Mouse (Mus musculus) cerebellum, adult 11-12 months (tissue): ENCODE results near the gene Cldn3.

Source experiments
- DNase-seq: peaks from one replicate; pipeline ENCODE4 v3.0.0; 2022

The Cldn3 gene

GRCm38 (mm10) chr5:134965852-134966821 is 19.9 kb upstream of the Cldn3 start:
- peak; percentile 16 for DNase-seq

- DNase-seq: no peak
Observed at GRCm38 (mm10) chr5:134967164-134967944, 18.7 kb upstream of the Cldn3 start.

GRCm38 (mm10) chr5:134970671-134971070 is 15.3 kb upstream of the Cldn3 start:
- DNase-seq: no peak

GRCm38 (mm10) chr5:134973081-134973480 is 12.9 kb upstream of the Cldn3 start:
- no peak for DNase-seq

- no peak for DNase-seq
Observed at GRCm38 (mm10) chr5:134973526-134973925, 12.5 kb upstream of the Cldn3 start.

GRCm38 (mm10) chr5:134974294-134974693 is 11.7 kb upstream of the Cldn3 start:
- no peak for DNase-seq

- DNase-seq: no peak
Observed at GRCm38 (mm10) chr5:134974921-134975320, 11.1 kb upstream of the Cldn3 start.

GRCm38 (mm10) chr5:134976164-134976563 is 9.8 kb upstream of the Cldn3 start:
- DNase-seq: no peak

GRCm38 (mm10) chr5:134976577-134977250 is 9.3 kb upstream of the Cldn3 start:
- DNase-seq: no peak

- no peak for DNase-seq
Observed at GRCm38 (mm10) chr5:134977837-134978236, 8.2 kb upstream of the Cldn3 start.

GRCm38 (mm10) chr5:134981149-134981548 is 4.9 kb upstream of the Cldn3 start:
- no peak for DNase-seq

GRCm38 (mm10) chr5:134983111-134983510 is 2.9 kb upstream of the Cldn3 start:
- DNase-seq: no peak

GRCm38 (mm10) chr5:134983771-134984170 is 2.2 kb upstream of the Cldn3 start:
- DNase-seq: no peak

- DNase-seq: no peak
Observed at GRCm38 (mm10) chr5:134986298-134987268, 569 bp downstream of the Cldn3 start.

GRCm38 (mm10) chr5:134989166-134989565 is 3.2 kb downstream of the Cldn3 start:
- no peak for DNase-seq

- DNase-seq: no peak
Observed at GRCm38 (mm10) chr5:134989741-134990140, 3.7 kb downstream of the Cldn3 start.

GRCm38 (mm10) chr5:134992566-134992965 is 6.6 kb downstream of the Cldn3 start:
- no peak for DNase-seq

- DNase-seq: no peak
Observed at GRCm38 (mm10) chr5:134998359-134998758, 12.3 kb downstream of the Cldn3 start.

GRCm38 (mm10) chr5:134999797-135000196 is 13.8 kb downstream of the Cldn3 start:
- no peak for DNase-seq

- peak; percentile 28 for DNase-seq
Observed at GRCm38 (mm10) chr5:135000751-135001150, 14.7 kb downstream of the Cldn3 start.

GRCm38 (mm10) chr5:135001309-135001708 is 15.3 kb downstream of the Cldn3 start:
- peak; percentile 65 for DNase-seq

GRCm38 (mm10) chr5:135002151-135002550 is 16.1 kb downstream of the Cldn3 start:
- no peak for DNase-seq
